Mouse (Mus musculus): ENCODE results near the gene Tlr6. TPM values are rescaled to one million over a fixed set of nuclear protein-coding genes. Genes with fewer than 3 reads are reported as not detected.

The Tlr6 gene
- total RNA-seq, 2 experiments from 2014 or later, result 0.91 to 2.5 TPM

GRCm38 (mm10) chr5:64951486-64951885, 8.4 kb downstream of the Tlr6 start:
- intact Hi-C loops (cut with DNase I), result no loop called here

DNA sequence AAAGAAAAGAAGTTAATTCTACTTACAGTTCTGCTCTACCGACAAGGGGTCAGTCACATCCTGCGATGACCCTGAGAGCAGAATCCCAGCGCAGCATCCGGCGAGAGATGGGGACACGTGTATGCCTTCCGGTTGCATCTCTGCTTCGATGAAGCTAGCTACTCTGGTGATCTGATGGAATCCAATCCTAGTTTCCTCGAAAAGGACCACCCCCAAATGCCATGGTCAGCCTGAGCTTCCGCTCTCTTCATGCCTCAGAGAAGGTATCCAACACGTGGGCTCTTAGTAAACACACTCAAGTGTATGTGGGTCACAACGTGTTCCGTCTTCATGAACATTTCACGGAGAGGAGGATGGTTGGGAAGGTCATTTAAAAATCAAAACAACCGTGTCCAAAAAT, 27.1 kb downstream of the Tlr6 start:
- DNase-seq, result no peak
- intact Hi-C loops (cut with DNase I), result no loop called here

More at GRCm38 (mm10) chr5:64951486-64951885, 8.4 kb downstream of the Tlr6 start:
- no peak for DNase-seq

DNA sequence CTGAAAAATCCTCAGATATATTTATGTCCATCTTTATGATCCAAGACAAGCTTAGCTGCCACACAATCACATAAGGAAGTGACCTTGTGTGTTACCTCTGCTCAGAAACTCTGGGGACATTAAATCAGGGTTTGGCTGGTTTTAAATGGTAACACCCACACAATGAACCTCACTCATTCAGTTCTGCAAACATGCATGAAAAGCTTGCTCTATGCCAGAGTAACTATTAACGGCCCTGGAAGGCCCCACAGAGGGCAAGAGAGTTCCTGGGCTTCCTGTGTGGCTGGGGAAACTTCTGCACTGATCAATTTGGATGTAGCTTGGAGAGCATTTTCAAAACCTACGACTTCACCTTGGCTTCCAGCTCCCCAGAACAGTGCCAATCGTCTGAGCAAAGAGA, 27.7 kb downstream of the Tlr6 start:
- intact Hi-C loops (cut with DNase I), result no loop called here
- DNase-seq, result no peak

GRCm38 (mm10) chr5:64922891-64923381, 37.0 kb downstream of the Tlr6 start:
- intact Hi-C loops (cut with DNase I), result no loop called here
- DNase-seq, result no peak

GRCm38 (mm10) chr5:64918616-64919597, 41.0 kb downstream of the Tlr6 start:
- DNase-seq, result no peak
- intact Hi-C loops (cut with DNase I), result no loop called here

GRCm38 (mm10) chr5:64917721-64918120, 42.2 kb downstream of the Tlr6 start:
- intact Hi-C loops (cut with DNase I), result no loop called here
- no peak for DNase-seq

GRCm38 (mm10) chr5:64917161-64917560, 42.7 kb downstream of the Tlr6 start:
- intact Hi-C loops (cut with DNase I), result no loop called here
- no peak for DNase-seq

DNA sequence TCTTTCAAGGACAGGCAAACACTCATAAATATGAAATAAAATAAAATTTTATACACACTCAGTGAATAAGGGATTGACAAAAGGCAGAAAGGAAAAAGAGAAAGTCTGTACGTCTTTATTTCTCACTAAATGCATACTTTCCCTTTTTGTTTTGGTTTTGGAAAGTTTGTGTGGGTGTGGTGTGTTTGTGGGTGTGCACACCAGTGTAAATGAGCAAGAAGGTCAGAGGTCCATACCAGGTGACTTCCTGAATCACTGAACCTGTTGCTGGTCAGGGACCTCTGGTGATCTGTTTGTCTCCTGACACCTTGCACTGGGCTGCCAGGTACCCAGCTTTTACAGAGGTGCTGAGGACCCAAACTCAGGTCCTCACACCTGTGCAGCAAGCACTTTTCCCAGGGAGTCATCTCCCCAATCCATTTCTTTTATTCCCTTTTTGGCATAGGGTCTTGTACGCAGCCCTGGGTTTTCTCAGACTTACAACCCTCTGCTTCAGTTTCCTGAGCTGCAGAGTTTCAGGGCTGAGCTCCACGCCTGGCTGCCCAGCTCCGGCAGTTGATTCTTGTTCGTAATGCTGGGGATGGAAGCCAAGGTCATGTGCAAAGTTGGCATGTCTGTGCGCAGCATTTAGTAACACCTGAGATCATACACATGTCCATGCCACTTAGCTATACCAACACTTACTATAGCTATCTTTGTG, 51.2 kb downstream of the Tlr6 start:
- no peak for DNase-seq
- intact Hi-C loops (cut with DNase I), result no loop called here

GRCm38 (mm10) chr5:64907906-64908305, 52.0 kb downstream of the Tlr6 start:
- DNase-seq, result no peak
- intact Hi-C loops (cut with DNase I), result no loop called here

- intact Hi-C loops (cut with DNase I), result no loop called here
These were observed 54.2 kb downstream of the Tlr6 start for GRCm38 (mm10) chr5:64905516-64906271.

More at GRCm38 (mm10) chr5:64905516-64906271, 54.2 kb downstream of the Tlr6 start:
- no peak for DNase-seq

Small RNA genes within 50 kb of the gene (microRNA-seq; reads per million reads assigned to microRNA genes)
- 53.9 reads per million, percentile 45 among the genes with 10 or more reads in this experiment for gene Mir574

Other genes starting within 250 kb of the Tlr6 start
- 10 to 100 TPM; 29.4 to 32.5 TPM for gene Klf3, start 156.7 kb downstream of the Tlr6 start, total RNA-seq (2021)
- gene Tlr1, start 26.5 kb downstream of the Tlr6 start, total RNA-seq (2021), result under 1 TPM; 0.48 to 0.77 TPM
- 1 to 10 TPM; 4.5 to 5.1 TPM for gene Fam114a1, start 10.0 kb upstream of the Tlr6 start, total RNA-seq (2021)
- not detected for gene Tmem156, start 132.0 kb upstream of the Tlr6 start, total RNA-seq (2021)
- gene Klhl5, start 147.4 kb upstream of the Tlr6 start, total RNA-seq (2021), result 10 to 100 TPM; 73.2 to 80.2 TPM
- 10 to 100 TPM; 16.3 to 19.3 TPM for gene Wdr19, start 239.6 kb upstream of the Tlr6 start, total RNA-seq (2021)

All from left cerebral cortex, postnatal 4 days (tissue).